Mouse (Mus musculus): Measurements from ENCODE around the gene Plpp1. TPM values are rescaled to one million over a fixed set of nuclear protein-coding genes. Genes with fewer than 3 reads are reported as not detected.

The Plpp1 gene
- polyA plus RNA-seq, 2 experiments: 16.5 to 32.7 TPM

DNA sequence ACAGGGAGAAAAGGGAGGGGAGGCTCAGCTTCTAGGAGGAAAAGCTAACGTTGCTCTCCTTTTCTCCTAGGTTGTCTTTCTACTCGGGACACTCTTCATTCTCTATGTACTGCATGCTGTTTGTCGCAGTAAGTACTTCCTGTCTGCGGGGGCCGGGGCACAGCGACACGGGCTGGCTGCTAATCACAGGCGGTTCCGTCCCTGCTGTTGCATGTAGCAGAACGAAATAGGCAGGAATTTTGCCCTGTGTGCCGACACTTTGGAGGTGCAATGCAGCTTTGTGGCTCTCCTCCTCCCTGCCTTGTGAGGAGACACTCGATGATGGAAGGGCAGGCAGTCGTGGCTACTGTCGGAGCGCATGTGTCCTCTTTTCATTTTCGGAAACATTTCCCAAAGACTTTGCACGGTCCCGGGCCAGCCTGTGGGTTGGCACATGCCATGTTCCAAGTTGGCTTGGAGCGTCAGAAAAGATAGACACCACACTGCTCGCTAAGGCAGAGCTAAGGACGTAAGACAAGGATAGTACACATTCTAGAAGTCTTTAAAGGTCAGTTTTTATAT is 59.1 kb downstream of the Plpp1 start:
- TF ChIP-seq CTCF (IDR thresholded peaks at IDR 0.05; ENCODE audit: low read depth) (no peak), EP300 (IDR thresholded peaks at IDR 0.05; ENCODE audit: low read depth) (no peak)
- H3K9me3 ChIP-seq (ENCODE audit: control insufficient read depth, low read length): no peaks in the 10 kb centered on the region
- no peak for DNase-seq (ENCODE audit: low read depth in 3 of 3, low spot score in 3 of 3)
- 79% methylated on average over 21 of the region's 21 CpGs for WGBS (ENCODE audit: insufficient replicate concordance)
- no peak overlapping the region for H3K4me2 ChIP-seq (ENCODE audit: low read depth)
- H3K9ac ChIP-seq (replicated peaks): no peak overlapping the region
- no peak for ATAC-seq (ENCODE audit: insufficient read depth)
- no peaks in the 10 kb centered on the region for H3K27me3 ChIP-seq (ENCODE audit: control insufficient read depth, insufficient read depth, low read length)
- no peak overlapping the region for H3K27ac ChIP-seq
- H3K4me3 ChIP-seq (ENCODE audit: insufficient read depth in 1 of 2, low read depth in 2 of 2, low read length in 2 of 2): no peak overlapping the region
- peaks cover 0 to 4% of the 10 kb centered on the region in 2 experiments; a peak in 2 of 4 replicates for H3K4me1 ChIP-seq (replicated peaks; ENCODE audit: control insufficient read depth in 2 of 2, insufficient read depth in 2 of 2, low read length in 1 of 2)
- no peaks in the 10 kb centered on the region; the same call in 1 of the 2 replicates for H3K36me3 ChIP-seq (replicated peaks; ENCODE audit: control insufficient read depth, insufficient read depth, low read depth)

DNA sequence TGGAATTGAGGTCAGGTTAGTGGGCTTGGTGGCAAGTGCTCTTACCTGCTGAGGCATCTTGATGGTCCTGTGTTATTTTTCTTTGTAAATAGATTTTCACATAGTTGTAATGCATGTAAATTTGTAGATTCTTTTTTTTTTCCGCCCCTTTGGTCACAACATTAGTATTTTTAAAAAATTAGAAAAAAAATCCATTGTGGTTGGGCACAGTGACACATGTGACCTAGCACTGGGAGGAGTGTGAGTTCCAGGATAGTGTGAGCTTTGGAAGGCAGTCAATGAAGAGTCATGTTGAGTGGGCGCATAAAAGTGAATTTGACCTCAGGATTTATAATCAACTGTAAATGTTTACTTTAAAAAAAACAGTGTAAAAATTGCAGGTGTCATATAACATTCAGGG is 59.8 kb downstream of the Plpp1 start:
- Histone ChIP-seq H3K4me1 (replicated peaks; ENCODE audit: control insufficient read depth in 2 of 2, insufficient read depth in 2 of 2, low read length in 1 of 2) (peaks cover 0 to 4% of the 10 kb centered on the region in 2 experiments; a peak in 2 of 4 replicates), H3K4me2 (ENCODE audit: low read depth) (no peak overlapping the region), H3K9ac (replicated peaks) (no peak overlapping the region), H3K4me3 (ENCODE audit: insufficient read depth in 1 of 2, low read depth in 2 of 2, low read length in 2 of 2) (no peak overlapping the region), H3K27ac (no peak overlapping the region), H3K36me3 (replicated peaks; ENCODE audit: control insufficient read depth, insufficient read depth, low read depth) (no peaks in the 10 kb centered on the region; the same call in 1 of the 2 replicates), H3K27me3 (ENCODE audit: control insufficient read depth, insufficient read depth, low read length) (no peaks in the 10 kb centered on the region), H3K9me3 (ENCODE audit: control insufficient read depth, low read length) (no peaks in the 10 kb centered on the region)
- ATAC-seq (ENCODE audit: insufficient read depth) (no peak), DNase-seq (ENCODE audit: low read depth in 3 of 3, low spot score in 3 of 3) (no peak)
- TF ChIP-seq EP300 (IDR thresholded peaks at IDR 0.05; ENCODE audit: low read depth): no peak
- no peak for TF ChIP-seq CTCF (IDR thresholded peaks at IDR 0.05; ENCODE audit: low read depth)
- 83% methylated on average over 2 of the region's 2 CpGs for WGBS (ENCODE audit: insufficient replicate concordance)

DNA sequence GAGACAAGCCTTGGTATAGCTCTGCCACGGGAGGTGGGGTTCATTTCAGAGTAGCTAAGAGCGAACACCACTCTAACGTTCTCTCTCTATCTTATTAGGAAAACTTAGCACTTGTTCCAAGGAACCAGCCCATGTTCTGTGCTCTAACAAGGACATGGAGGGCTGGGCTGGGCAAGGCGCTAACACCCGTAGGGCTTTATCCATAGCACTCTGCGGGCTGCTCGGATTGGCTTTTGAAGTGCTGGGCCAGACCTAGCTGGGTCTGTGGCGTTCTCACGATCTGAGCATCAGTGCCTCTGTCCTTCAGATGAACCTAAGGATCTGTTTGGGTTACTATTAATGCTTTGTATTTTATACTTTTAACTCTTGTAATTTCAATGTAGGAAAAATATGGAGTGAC is 60.3 kb downstream of the Plpp1 start:
- H3K36me3 ChIP-seq (replicated peaks; ENCODE audit: control insufficient read depth, insufficient read depth, low read depth): no peaks in the 10 kb centered on the region; the same call in none of the 2 replicates
- no peak overlapping the region for H3K9ac ChIP-seq (replicated peaks)
- H3K27ac ChIP-seq: no peak overlapping the region
- TF ChIP-seq EP300 (IDR thresholded peaks at IDR 0.05; ENCODE audit: low read depth) (no peak), CTCF (IDR thresholded peaks at IDR 0.05; ENCODE audit: low read depth) (no peak)
- H3K9me3 ChIP-seq (ENCODE audit: control insufficient read depth, low read length): no peaks in the 10 kb centered on the region
- peaks cover 0 to 4% of the 10 kb centered on the region in 2 experiments; a peak in 2 of 4 replicates for H3K4me1 ChIP-seq (replicated peaks; ENCODE audit: control insufficient read depth in 2 of 2, insufficient read depth in 2 of 2, low read length in 1 of 2)
- no peaks in the 10 kb centered on the region for H3K27me3 ChIP-seq (ENCODE audit: control insufficient read depth, insufficient read depth, low read length)
- DNase-seq (ENCODE audit: low read depth in 3 of 3, low spot score in 3 of 3) (no peak), ATAC-seq (ENCODE audit: insufficient read depth) (no peak)
- 86% methylated on average over 9 of the region's 9 CpGs for WGBS (ENCODE audit: insufficient replicate concordance)
- no peak overlapping the region for H3K4me3 ChIP-seq (ENCODE audit: insufficient read depth in 1 of 2, low read depth in 2 of 2, low read length in 2 of 2)
- no peak overlapping the region for H3K4me2 ChIP-seq (ENCODE audit: low read depth)

DNA sequence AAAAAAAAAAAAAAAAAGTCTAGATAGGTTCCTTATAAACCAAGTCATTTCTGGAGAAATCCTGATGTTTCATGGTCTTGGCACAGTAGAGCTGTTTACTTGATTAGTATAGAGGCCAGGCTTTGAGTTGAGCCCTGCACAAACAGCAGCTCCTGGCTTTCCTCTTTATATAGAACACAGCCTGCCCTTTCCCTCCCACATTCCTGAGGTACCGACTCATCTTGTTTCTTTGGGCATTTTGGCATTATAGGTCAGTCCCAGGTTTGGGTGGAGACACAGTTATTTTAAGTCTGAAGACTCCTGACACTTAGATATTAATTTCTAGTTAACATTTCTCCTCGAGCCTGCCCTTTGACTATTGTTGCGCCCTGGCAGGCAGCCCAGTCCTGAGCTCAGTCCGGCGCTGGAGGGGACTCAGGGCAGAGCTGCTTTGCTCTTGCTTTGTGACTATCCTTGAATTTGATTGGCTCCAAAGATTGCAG is 61.3 kb downstream of the Plpp1 start:
- 69% methylated on average over 5 of the region's 5 CpGs for WGBS (ENCODE audit: insufficient replicate concordance)
- no peak overlapping the region for H3K4me3 ChIP-seq (ENCODE audit: insufficient read depth in 1 of 2, low read depth in 2 of 2, low read length in 2 of 2)

DNA sequence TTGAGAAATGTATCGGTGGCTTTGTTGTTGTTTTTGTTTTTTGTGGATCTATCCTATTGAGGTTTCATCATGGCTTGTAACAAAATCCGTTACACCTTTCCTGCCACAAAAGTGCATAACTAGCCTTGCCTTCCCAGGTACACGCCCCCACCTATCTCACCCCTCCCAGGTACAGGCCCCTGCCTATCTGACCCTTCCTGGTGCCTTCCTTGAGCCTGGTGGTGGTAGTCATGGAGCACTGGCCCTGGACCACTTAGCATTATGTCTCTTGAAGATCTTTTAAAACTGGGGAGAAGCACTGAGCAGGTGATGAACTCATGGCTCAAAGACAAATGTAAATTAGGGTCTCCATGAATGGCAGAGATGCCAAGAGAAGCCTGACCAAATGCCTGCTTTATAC is 61.8 kb downstream of the Plpp1 start:
- TF ChIP-seq EP300 (IDR thresholded peaks at IDR 0.05; ENCODE audit: low read depth) (no peak), CTCF (IDR thresholded peaks at IDR 0.05; ENCODE audit: low read depth) (no peak)
- peaks cover 13% of the 10 kb centered on the region for H3K36me3 ChIP-seq (replicated peaks; ENCODE audit: control insufficient read depth, insufficient read depth, low read depth)
- H3K4me1 ChIP-seq (replicated peaks; ENCODE audit: control insufficient read depth in 2 of 2, insufficient read depth in 2 of 2, low read length in 1 of 2): peaks cover 6 to 13% of the 10 kb centered on the region in 2 experiments
- H3K27ac ChIP-seq: no peak overlapping the region
- no peak overlapping the region for H3K4me2 ChIP-seq (ENCODE audit: low read depth)
- ATAC-seq (ENCODE audit: insufficient read depth) (no peak), DNase-seq (ENCODE audit: low read depth in 3 of 3, low spot score in 3 of 3) (no peak)
- no peaks in the 10 kb centered on the region for H3K9me3 ChIP-seq (ENCODE audit: control insufficient read depth, low read length)
- H3K9ac ChIP-seq (replicated peaks): no peak overlapping the region
- H3K4me3 ChIP-seq (ENCODE audit: insufficient read depth in 1 of 2, low read depth in 2 of 2, low read length in 2 of 2): no peak overlapping the region
- H3K27me3 ChIP-seq (ENCODE audit: control insufficient read depth, insufficient read depth, low read length): no peaks in the 10 kb centered on the region
- WGBS (ENCODE audit: insufficient replicate concordance): 77% methylated on average over 3 of the region's 3 CpGs

More for the DNA sequence above, 61.3 kb downstream of the Plpp1 start:
- TF ChIP-seq CTCF (IDR thresholded peaks at IDR 0.05; ENCODE audit: low read depth) (no peak), EP300 (IDR thresholded peaks at IDR 0.05; ENCODE audit: low read depth) (no peak)
- Histone ChIP-seq H3K4me2 (ENCODE audit: low read depth) (no peak overlapping the region), H3K27ac (no peak overlapping the region), H3K9me3 (ENCODE audit: control insufficient read depth, low read length) (no peaks in the 10 kb centered on the region), H3K4me1 (replicated peaks; ENCODE audit: control insufficient read depth in 2 of 2, insufficient read depth in 2 of 2, low read length in 1 of 2) (peaks cover 6 to 11% of the 10 kb centered on the region in 2 experiments; a peak in 3 of 4 replicates), H3K9ac (replicated peaks) (no peak overlapping the region), H3K27me3 (ENCODE audit: control insufficient read depth, insufficient read depth, low read length) (no peaks in the 10 kb centered on the region), H3K36me3 (replicated peaks; ENCODE audit: control insufficient read depth, insufficient read depth, low read depth) (peaks cover 8% of the 10 kb centered on the region)
- no peak for ATAC-seq (ENCODE audit: insufficient read depth)
- DNase-seq (ENCODE audit: low read depth in 3 of 3, low spot score in 3 of 3): no peak
